Mouse (Mus musculus) heart, adult 2 months (tissue): ENCODE measurements at regions not wholly inside any gene's neighbourhood (a gene's known extent, or its start where the extent isn't known, plus 50 kb on each side); places are given as distances from the start of the nearest gene placed in this dataset.

ENCODE experiments used
- DNase-seq, 2 experiments: peaks; one replicate each; pipeline ENCODE4 v3.0.0; 2021
- H3K27ac ChIP-seq: fragments of 200-600 bp; 2 replicates; pipeline ENCODE4 v1.8.1; 2022
- H3K27me3 ChIP-seq: fragments of 200-500 bp; 2 replicates; pipeline ENCODE4 v1.6.1; 2012; ENCODE audit warnings: mild to moderate bottlenecking, low read length, inconsistent platforms, mixed read lengths; ENCODE audit not compliant: control insufficient read depth, insufficient read depth
- H3K36me3 ChIP-seq: fragments of 200-500 bp; 2 replicates; pipeline ENCODE4 v1.6.1; 2012; ENCODE audit warnings: low read length, inconsistent platforms; ENCODE audit not compliant: control insufficient read depth, insufficient read depth
- H3K4me1 ChIP-seq: fragments of 200-500 bp; 2 replicates; pipeline ENCODE4 v1.6.1; 2011; ENCODE audit warnings: low read length; ENCODE audit not compliant: control insufficient read depth, insufficient read depth
- H3K4me3 ChIP-seq: fragments of 200-600 bp; 2 replicates; pipeline ENCODE4 v1.8.1; 2022
- H3K79me2 ChIP-seq: fragments of 200-500 bp; replicated peaks from 2 replicates; pipeline ENCODE4 v1.6.1; 2012; ENCODE audit warnings: mild to moderate bottlenecking, inconsistent platforms, low read length, moderate library complexity, mixed read lengths; ENCODE audit not compliant: control insufficient read depth, insufficient read depth
- H3K9ac ChIP-seq: fragments of 200-500 bp; 2 replicates; pipeline ENCODE4 v1.6.1; 2012; ENCODE audit warnings: low read depth, mild to moderate bottlenecking, control low read depth, inconsistent platforms, low read length, mixed read lengths
- CTCF ChIP-seq: fragments of 200-600 bp; IDR thresholded peaks from 2 replicates; pipeline ENCODE4 v1.8.1; 2022; ENCODE audit warnings: antibody characterized with exemption, mild to moderate bottlenecking, moderate library complexity
- EP300 ChIP-seq: fragments of 200-500 bp; IDR thresholded peaks from 2 replicates; pipeline ENCODE4 v1.6.1; 2011; ENCODE audit warnings: low read depth, low read length, control low read depth; ENCODE audit not compliant: insufficient read depth
- POLR2A ChIP-seq: fragments of 200-500 bp; IDR thresholded peaks from 2 replicates; pipeline ENCODE4 v1.6.1; 2011; ENCODE audit warnings: mild to moderate bottlenecking, low read depth, low read length, control low read depth; ENCODE audit not compliant: insufficient read depth
- WGBS: fragments of 180-500 bp; shearing (Covaris S2); methylation state at CpG from one replicate; pipeline ENCODE4 v1.1.7; 2018; 5-methylcytosine and 5-hydroxymethylcytosine counted together
- intact Hi-C: fragments of 180-260 bp; cut with DNase I; formaldehyde crosslinking; loops from one replicate; pipeline ENCODE4 v1.15.1; 2025

GRCm38 (mm10) chr15:7587210-7587609, 189.0 kb upstream of the Egflam start:
- DNase-seq = no peak
- H3K79me2 ChIP-seq = no peaks in the 10 kb centered on the region
- WGBS = 88% methylated on average over 3 of the region's 3 CpGs

GRCm38 (mm10) chr15:7591486-7591885, 193.3 kb upstream of the Egflam start:
- Histone ChIP-seq H3K9ac (no peak overlapping the region), H3K4me3 (no peak overlapping the region), H3K4me1 (no peaks in the 10 kb centered on the region), H3K36me3 (no peaks in the 10 kb centered on the region), H3K79me2 (no peaks in the 10 kb centered on the region), H3K27me3 (no peaks in the 10 kb centered on the region), H3K27ac (no peak overlapping the region)
- no peak for DNase-seq
- TF ChIP-seq EP300 = no peak
- TF ChIP-seq CTCF = no peak
- TF ChIP-seq POLR2A = no peak
- intact Hi-C loops = no loop called here

More at GRCm38 (mm10) chr15:7587210-7587609, 189.0 kb upstream of the Egflam start:
- Histone ChIP-seq H3K27ac (no peak overlapping the region), H3K9ac (no peak overlapping the region), H3K4me3 (no peak overlapping the region), H3K27me3 (no peaks in the 10 kb centered on the region), H3K4me1 (no peaks in the 10 kb centered on the region), H3K36me3 (no peaks in the 10 kb centered on the region)
- TF ChIP-seq EP300 = no peak
- no peak for TF ChIP-seq CTCF
- TF ChIP-seq POLR2A = no peak
- intact Hi-C loops = no loop called here

GRCm38 (mm10) chr15:7597335-7597734, 199.1 kb upstream of the Egflam start:
- no peak overlapping the region for H3K9ac ChIP-seq
- no peak for DNase-seq
- no peaks in the 10 kb centered on the region for H3K36me3 ChIP-seq
- no peaks in the 10 kb centered on the region for H3K27me3 ChIP-seq
- no peak overlapping the region for H3K27ac ChIP-seq
- H3K4me3 ChIP-seq = no peak overlapping the region
- WGBS = 75% methylated on average over 4 of the region's 4 CpGs
- H3K79me2 ChIP-seq = no peaks in the 10 kb centered on the region
- TF ChIP-seq EP300 (no peak), CTCF (no peak), POLR2A (no peak)
- H3K4me1 ChIP-seq = no peaks in the 10 kb centered on the region
- intact Hi-C loops = no loop called here

GRCm38 (mm10) chr15:7597805-7598204, 199.6 kb upstream of the Egflam start:
- DNase-seq = no peak
- no peaks in the 10 kb centered on the region for H3K4me1 ChIP-seq
- H3K79me2 ChIP-seq = no peaks in the 10 kb centered on the region
- H3K27ac ChIP-seq = no peak overlapping the region
- H3K9ac ChIP-seq = no peak overlapping the region
- no peak for TF ChIP-seq EP300
- no peak for TF ChIP-seq CTCF
- TF ChIP-seq POLR2A = no peak
- H3K4me3 ChIP-seq = no peak overlapping the region
- no peaks in the 10 kb centered on the region for H3K36me3 ChIP-seq
- intact Hi-C loops = no loop called here
- no peaks in the 10 kb centered on the region for H3K27me3 ChIP-seq

GRCm38 (mm10) chr15:7601540-7601939, 203.3 kb upstream of the Egflam start:
- WGBS = 96% methylated on average over 2 of the region's 2 CpGs
- Histone ChIP-seq H3K4me3 (no peak overlapping the region), H3K36me3 (no peaks in the 10 kb centered on the region), H3K79me2 (no peaks in the 10 kb centered on the region), H3K9ac (no peak overlapping the region), H3K4me1 (no peaks in the 10 kb centered on the region), H3K27ac (no peak overlapping the region), H3K27me3 (no peaks in the 10 kb centered on the region)
- intact Hi-C loops = no loop called here
- DNase-seq = no peak
- TF ChIP-seq CTCF = no peak
- no peak for TF ChIP-seq EP300
- no peak for TF ChIP-seq POLR2A

GRCm38 (mm10) chr15:7604847-7605246, 205.8 kb upstream of the Gdnf start:
- TF ChIP-seq EP300 = no peak
- no peak for TF ChIP-seq POLR2A
- TF ChIP-seq CTCF = no peak
- intact Hi-C loops = no loop called here
- Histone ChIP-seq H3K9ac (no peak overlapping the region), H3K27ac (no peak overlapping the region), H3K79me2 (no peaks in the 10 kb centered on the region), H3K27me3 (no peaks in the 10 kb centered on the region), H3K36me3 (no peaks in the 10 kb centered on the region), H3K4me3 (no peak overlapping the region), H3K4me1 (no peaks in the 10 kb centered on the region)
- DNase-seq = no peak
- WGBS = 89% methylated on average over 3 of the region's 3 CpGs

GRCm38 (mm10) chr15:7617954-7618353, 192.7 kb upstream of the Gdnf start:
- Histone ChIP-seq H3K36me3 (no peaks in the 10 kb centered on the region), H3K4me3 (no peak overlapping the region), H3K27me3 (no peaks in the 10 kb centered on the region), H3K4me1 (no peaks in the 10 kb centered on the region), H3K27ac (no peak overlapping the region), H3K9ac (no peak overlapping the region), H3K79me2 (no peaks in the 10 kb centered on the region)
- 76% methylated on average over 2 of the region's 2 CpGs for WGBS
- TF ChIP-seq CTCF = no peak
- TF ChIP-seq POLR2A = no peak
- TF ChIP-seq EP300 = no peak
- no peak for DNase-seq
- intact Hi-C loops = no loop called here
